Mouse (Mus musculus): ENCODE measurements around the gene Nthl1.
A peak's percentile ranks its signal among the peaks of the same experiment; 100 is the strongest.

Gene Nthl1

GRCm38 (mm10) chr17:24632167-24632812 lies at the start of gene Nthl1, which contains the start of gene Tsc2:
Gene Nthl1, plus strand, starts transcription at chr17:24632680.
Gene Tsc2, minus strand, starts transcription at chr17:24632630.
- DNase-seq = peak; percentile 82 to 85

DNA sequence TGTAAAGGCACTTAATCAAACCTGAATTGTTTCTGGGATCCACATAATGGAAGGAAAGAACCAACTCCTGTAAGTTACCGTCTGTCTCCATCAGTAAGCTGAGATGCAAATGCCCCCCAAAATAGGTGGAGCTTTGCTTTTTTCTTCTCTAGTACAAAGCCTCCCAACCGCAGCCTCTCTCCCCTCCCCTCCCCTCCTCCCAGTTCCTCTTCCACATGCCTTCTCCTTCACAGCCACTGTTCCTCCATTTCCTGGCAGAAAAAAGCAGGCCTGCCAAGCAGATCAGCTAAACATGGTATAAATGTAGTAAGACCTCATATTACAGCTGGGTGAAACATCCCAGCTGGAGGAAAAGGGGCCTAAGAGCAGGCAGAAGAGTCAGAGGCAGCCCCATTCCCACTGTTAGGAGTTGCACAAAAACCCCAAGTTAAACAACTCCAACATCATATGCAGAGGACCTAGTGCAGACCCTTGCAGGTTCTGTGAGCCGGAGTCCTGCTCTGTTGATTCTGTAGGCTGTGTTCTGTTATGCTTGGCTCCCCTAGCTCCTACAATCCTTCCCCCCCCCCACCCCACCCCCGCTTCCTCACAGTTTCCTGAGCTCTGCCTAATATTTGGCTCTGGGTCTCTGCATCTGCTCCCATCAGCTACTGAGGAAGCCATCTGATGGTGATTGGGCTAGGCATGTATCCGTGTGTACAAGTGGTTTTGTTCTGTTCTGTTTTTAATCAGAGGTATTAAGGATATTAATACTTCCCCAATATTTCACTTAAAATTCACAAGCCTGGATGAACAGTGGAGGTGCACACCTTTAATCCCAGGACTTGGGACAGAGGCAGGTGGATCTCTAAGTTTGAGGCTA lies 48.6 kb upstream of the Nthl1 start:
- no peak for DNase-seq

GRCm38 (mm10) chr17:24584520-24584919 lies 48.0 kb upstream of the Nthl1 start:
- DNase-seq = no peak

GRCm38 (mm10) chr17:24586532-24586931 lies 45.9 kb upstream of the Nthl1 start:
- DNase-seq = no peak

DNA sequence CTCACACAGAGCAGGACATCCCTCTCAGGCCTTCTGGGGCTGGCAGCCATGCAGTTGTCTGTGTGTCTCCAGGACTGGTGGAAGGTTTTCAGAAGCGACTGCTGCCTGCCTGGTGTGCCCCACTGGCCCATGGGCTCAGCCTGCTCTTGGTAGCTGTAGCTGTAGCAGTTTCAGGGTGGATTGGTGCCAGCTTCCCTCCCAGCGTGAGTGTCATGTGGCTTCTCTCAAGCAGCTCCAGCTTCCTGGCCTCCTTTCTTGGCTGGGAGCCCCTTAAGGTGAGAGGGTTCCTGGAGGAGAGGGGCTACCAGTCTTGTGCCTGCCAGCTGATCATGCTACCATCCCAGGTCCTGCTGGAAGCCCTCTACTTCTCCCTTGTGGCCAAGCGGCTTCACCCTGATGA lies 41.5 kb upstream of the Nthl1 start:
- DNase-seq = peak; percentile 71 to 78

- DNase-seq = no peak
Measured at GRCm38 (mm10) chr17:24591695-24592094, 40.8 kb upstream of the Nthl1 start.

DNA sequence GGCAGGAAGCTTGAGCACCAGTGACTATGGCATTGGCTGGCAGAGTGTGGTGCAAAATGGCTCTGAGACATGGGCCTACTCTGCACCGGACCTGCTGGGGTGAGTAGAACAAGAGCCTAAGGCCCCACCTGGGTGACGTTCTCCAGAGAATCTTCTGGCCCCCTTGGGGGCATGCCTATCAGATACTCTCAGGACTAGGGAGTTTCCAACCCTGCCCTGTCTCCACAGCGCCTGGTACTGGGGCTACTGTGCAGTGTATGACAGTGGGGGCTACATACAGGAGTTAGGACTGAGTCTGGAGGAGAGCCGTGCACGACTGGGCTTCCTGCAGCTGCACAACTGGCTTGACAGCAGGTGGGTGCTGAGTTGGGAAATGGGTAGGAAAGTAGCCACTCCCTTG lies 39.2 kb upstream of the Nthl1 start:
- DNase-seq = no peak

DNA sequence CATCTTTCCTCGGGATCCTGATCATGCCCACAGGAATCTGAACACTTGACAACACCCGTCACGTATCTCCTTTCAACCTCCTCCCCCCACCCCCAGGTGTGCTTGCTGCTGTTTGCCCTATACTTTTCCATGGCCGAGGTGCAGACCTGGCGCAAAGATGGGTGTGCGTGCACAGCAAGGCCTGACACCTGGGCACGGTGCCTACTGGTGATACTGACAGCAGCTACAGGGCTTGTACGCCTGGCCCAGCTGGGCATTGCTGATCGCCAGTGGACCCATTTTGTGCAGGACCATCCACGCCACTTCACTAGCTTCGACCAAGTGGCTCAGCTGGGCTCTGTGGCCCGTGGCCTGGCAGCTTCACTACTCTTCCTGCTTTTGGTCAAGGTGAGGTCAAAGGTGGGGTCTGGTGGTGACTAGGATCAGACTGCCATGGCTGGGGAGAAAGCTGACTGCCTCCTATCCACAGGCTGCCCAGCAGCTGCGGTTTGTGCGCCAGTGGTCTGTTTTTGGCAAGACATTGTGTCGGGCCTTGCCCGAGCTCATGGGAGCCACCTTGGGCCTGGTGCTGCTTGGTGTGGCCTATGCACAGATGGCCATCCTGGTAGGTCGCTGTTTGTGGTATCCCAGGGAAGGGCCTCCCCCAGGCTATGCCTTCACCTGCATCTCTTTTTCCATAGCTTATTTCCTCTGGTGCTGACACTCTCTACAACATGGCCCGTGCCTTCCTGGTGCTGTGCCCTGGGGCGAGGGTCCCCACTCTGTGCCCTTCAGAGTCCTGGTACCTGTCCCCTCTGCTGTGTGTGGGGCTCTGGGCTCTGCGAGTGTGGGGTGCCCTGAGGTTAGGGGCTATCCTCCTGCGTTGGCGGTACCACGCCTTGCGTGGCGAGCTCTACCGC lies 38.2 kb upstream of the Nthl1 start:
- peak; percentile 42 to 49 for DNase-seq

DNA sequence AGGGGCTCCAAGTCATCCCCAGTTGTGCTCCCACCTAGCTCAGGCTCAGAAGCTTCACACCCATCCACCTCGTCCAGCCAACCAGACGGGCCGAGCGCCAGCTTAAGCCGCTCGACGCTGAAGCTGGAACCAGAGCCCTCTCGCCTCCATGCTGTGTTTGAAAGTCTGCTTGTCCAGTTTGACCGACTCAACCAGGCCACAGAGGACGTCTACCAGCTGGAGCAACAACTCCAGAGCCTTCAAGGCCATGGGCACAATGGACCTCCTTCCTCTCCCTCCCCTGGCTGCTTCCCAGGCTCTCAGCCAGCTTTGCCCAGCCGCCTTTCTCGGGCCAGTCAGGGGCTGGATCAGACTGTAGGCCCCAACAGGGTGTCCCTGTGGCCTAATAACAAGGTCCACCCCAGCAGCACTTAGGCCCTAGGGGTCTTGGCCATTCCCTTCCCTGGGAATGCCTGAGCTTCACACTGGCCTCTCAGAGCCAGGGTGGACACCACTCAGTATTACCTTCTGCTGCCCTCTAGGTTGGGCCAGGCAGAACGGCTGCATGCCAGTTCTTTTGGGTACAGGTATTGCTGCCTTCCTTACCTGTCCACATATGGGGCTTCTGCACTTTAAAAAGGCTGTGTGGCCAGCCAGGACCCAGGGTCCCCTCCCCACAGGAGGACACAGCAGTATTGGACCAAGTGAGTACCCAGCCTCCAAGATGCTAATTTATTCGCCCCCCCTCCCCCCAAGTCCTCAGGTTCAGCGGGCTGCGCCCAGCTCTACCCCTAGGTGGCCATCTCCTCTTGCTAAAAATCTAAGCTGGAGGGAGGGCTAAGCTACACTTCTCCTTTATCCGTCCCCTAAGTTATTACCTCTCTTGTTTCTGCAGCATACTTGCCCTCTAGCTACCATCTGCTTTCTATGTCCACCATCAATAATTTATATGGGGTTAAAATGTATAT lies 37.1 kb upstream of the Nthl1 start:
- DNase-seq = peak; percentile 62 to 65

DNA sequence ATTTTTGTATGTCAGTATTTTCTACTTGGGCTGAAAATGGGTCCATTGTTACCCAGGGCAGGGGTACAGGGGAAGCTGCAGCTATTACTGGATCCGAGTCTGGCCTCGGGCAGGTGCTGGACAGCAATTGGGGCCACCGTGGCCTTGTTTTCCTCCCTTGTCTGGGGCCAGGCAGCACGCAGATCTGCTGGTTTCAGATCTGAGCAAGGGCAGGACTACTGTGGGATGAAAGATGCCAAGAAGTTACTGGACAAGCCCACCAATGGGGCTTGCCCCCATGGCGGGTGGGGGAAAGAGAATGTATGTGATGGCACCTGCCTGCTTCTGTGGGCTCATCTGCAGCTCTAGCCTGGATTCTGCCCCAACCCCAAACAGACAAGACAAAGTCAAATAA lies 36.4 kb upstream of the Nthl1 start:
- DNase-seq = peak in 1 of 2 experiments; percentile 38

DNA sequence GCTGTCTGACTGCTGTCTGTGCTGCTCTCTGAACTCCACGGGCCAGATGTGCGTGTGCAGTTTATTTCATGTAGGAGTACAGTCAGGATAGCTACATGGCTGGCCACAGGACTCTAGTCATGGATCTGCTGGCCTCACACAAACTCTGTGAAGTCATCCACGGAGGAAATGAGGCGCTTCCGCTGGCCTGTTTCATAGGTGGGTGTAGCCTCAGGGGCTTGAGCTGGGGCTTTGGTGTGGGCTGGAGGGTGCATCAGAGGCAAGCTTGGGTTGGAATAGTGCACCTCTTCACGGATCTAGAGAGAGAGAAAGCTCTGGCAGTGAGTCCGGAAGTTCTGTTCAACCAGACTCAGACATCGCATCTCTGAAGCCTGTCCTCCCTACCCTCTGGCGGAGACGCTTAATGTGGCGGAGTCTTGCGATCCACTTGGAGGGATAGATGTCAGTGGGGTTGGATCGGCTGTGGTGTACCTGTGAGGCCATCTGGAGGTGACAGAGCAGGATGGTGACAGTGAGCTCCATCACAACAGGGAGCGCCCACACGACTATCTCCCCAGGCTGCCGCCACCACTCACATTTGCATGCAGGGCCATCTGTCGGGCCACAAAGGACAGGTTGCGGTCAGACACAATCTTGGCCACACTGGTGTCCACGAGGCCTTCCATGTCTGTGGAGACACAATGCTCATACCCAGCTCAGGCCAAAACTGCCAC lies 35.9 kb upstream of the Nthl1 start:
- DNase-seq = peak; percentile 83 to 89

- DNase-seq = no peak
Measured at GRCm38 (mm10) chr17:24597989-24598388, 34.5 kb upstream of the Nthl1 start.

GRCm38 (mm10) chr17:24600502-24600901 lies 32.0 kb upstream of the Nthl1 start:
- DNase-seq = peak; percentile 42 to 50

GRCm38 (mm10) chr17:24603961-24604360 lies 28.5 kb upstream of the Nthl1 start:
- no peak for DNase-seq

GRCm38 (mm10) chr17:24604557-24604956 lies 27.9 kb upstream of the Nthl1 start:
- DNase-seq = no peak

- DNase-seq = no peak
Measured at GRCm38 (mm10) chr17:24608370-24608769, 24.1 kb upstream of the Nthl1 start.

DNA sequence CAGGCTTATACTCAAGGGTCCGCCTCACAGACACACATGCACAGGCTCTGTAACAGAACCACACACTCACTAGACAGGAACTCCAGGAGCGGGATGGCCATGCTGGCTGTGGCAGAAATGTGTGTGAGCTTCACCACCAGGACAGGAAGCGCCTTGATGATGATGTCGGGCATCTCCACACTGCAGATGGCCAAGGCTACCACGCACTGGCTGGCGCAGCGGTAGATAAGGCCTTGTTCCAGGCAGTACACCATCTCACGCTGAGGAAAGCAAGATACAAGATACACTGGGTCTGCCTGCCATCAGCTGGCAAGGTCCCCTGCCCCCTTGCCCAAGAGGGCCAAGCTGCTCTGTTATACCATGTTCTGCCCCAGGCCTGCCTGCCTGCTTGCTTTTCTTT lies 23.6 kb upstream of the Nthl1 start:
- DNase-seq = no peak

- DNase-seq = no peak
Measured at GRCm38 (mm10) chr17:24610711-24611110, 21.8 kb upstream of the Nthl1 start.

DNA sequence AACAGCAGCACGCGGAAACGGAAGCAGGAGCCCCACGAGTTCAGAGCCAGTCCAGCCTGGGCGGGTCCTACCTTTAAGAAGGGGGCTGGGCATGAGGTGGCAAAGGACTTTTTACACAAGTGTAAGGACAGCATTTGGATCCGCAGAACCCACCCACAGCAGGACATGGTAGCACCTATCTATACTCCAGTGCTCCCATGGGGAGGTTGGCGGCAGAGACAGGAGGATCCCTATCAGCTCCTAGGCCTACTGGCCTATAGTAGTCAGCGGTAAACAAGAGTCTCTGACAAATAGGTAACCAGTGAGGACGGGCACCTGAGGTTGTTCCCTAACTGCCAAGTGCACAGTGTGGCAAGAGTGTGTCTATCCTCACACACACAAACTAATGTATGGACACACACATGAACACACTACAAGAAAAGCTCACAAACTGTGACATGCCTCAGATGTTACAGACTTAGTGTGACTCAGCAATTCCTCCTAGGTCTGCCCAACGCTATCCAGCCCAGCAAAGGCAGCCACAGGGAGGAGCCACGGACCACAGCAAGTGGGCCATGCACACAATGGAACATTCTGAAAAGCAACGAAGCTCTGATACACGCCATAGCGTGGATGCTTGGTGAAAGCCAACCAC lies 14.8 kb upstream of the Nthl1 start:
- no peak for DNase-seq

GRCm38 (mm10) chr17:24625472-24625871 lies 7.0 kb upstream of the Nthl1 start:
- no peak for DNase-seq

DNA sequence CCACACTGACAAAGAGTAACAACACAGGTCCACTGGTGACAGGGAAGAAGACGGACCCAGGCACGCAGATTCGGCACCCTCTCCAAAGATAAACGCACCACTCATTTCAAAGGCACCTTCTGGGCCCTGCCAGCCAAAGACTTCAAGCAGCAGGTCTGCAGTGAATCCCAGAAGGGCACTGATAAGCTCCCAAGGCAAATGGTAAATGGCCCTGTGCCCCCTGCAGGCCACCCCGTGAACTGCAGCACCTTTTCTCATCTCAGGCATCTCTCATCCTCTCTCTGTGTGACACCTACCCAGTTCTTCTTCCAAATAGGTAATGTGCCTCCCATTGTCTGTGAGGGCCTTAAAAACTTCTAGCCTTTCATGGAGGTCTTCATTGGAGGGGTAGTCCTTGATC lies 3.8 kb upstream of the Nthl1 start:
- DNase-seq = peak; percentile 82 to 90

Measured in cerebellum, adult 18-20 months (tissue).